Mouse (Mus musculus): ENCODE measurements at regions not wholly inside any gene's neighbourhood (a gene's known extent, or its start where the extent isn't known, plus 50 kb on each side); places are given as distances from the start of the nearest gene placed in this dataset.

DNA sequence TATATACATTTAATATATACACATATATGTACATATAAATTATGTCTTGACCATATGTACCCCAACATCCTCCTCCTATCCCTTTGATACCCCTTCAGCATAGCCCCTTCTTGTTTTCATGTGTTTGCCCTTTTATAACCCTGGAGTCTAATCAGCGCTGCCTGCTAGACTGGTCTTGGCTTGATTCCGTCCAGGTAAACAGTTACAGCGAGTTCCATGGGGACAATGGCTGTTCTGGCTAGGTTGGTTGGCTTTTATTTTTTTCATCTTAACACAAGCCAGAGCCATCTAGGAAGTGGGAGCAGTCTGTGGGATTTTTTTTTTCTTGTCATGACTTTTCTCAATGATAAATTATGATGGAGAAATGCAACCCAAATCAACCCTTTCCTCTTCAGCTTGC lies 79.6 kb upstream of the Id2 start:
- DNase-seq, result no peak

DNA sequence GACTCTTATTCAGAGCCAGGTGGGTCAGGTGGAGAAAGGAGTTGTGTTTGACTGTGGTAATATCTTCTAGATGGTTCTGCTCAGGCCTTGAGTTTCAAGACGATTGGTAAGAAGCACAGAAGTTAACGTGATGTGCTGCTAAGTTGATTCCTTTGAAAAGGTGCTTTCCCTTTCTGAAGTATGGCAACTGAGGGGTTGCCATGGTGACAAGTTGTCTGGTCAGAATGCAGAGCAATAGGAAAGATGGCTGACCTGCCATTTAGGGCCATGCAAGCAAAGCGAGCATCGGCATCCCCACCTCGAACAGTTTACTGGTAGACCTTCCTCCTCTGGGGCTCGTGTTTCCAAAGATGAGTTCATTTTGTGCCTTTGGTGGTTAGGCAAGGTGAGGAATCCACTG lies 76.1 kb upstream of the Id2 start:
- DNase-seq, result no peak

DNA sequence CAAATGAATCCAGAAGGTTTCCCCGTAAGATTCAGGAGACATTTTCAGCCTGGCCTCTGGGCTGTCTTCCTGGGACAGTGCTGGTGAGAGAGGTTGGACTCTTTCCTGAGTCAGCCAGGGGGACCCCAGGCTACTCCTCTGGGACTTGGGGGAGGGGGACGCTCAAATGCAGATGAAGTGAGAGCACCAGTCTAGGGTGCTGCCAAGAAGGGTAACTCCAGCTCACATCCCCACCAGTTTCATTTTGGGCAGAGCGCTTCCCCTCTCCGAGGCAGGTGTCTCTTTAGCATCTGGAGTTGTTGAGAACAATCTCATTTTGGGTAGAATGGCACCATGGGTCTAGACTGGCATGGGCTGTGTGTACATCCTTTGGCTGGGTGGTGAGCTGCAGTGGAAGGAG lies 75.5 kb upstream of the Id2 start:
- no peak for DNase-seq

DNA sequence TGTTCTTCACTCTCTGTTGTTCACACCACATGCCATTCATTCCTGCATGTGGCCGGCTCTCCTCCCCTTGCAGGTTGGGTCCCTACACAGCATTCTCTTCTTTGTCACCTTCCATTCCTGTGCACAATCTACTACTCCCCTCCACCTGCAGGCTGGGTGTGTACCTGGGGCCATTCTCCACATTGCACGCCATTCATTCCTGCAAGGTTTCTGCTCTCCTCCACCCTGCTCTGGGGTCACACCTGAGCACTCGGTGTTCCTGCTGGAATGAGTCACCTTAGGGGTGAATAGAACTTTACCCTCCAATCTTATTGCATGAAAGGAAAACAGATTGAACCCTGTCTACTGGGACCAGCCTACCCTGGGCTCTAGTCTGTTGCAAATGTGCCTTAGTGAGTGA lies 72.7 kb upstream of the Id2 start:
- no peak for DNase-seq

DNA sequence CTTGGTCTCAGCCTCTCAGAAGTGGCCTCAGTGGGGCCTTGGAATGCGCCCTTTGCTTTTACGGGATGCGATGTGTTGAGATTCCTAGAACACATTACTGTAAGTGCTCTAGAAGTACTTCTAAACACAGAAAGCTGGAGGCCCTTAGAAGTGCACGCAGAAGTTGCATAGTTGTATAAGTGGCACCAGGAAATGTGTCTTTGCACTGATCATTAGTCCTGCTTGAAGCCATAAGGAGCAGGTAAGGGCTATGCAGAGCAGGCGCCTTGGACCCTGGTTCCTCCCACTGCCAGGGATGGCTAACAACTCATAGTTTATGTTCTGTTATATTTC lies 71.2 kb upstream of the Id2 start:
- DNase-seq, result no peak

DNA sequence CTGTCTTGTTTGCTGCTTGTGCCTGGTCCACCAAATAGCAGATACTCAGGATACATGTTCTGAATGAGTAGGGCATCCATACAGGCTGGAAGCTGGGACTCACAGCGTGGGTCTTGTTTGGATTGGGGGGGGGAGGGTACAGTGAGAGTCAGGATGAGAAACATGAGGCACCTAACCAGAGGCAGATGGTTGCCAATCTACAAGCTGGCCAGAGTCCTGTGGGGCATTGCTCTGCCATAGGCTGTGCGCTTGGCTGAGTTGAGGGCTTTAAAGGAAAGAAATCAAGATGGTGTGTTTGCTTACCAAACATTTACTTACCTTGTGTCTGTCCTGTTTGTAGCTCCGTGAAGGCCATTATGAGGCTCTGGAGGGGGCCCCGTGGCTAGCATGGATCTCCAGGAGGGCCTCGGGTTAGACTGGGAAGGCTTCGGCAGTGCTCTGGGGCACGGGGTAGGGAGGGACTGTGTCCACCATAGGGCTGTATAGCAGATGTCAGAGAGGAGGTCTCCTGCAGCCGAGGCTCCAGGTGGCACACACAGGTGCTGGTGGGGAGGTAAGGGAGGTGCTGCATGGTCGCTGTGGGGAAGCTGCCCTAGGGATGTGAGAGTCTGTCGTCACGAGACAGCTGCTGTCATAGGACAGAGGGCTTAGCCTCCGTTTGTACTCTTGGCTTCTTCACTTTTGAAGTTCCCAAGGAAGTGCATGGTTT lies 70.7 kb upstream of the Id2 start:
- no peak for DNase-seq

DNA sequence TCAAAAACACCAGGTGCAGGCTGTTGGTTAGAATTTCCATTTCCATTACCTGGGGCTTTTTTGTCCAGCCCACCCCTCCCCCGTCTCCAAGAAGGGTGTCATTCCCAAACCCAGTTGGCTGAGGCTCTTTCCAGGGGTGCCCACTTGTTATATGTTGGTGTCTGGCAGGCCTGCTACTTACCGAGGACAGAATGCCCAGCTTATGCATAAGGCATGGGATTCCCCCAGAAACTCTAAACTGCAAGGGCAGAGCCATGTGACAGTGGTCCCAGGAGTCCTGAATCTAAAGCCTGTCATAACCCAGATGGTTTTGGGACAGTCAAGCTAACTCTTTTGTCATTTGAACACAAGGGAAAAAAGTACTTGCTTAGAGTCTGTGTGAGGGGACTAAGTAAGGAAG lies 69.6 kb upstream of the Id2 start:
- DNase-seq, result no peak

DNA sequence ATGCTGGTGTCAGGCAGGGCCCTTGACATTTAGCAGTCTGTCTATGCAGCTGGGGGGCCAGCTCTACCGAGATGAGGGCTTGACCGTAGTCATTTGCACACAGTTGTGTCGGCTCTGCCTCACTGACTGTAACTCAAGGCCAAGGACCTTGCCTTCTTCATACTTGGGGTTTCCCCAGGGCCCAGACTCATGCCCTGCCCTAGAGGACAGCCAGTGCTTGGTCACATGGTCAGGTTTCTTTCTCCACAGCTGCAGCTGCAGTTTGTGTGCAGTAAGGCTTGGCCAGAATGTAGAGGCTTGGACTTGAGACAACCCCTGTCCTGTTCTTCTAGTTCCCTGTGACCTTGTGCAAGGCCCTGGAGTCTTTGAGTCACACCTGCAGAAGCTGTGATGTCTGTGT lies 68.7 kb upstream of the Id2 start:
- DNase-seq, result no peak

DNA sequence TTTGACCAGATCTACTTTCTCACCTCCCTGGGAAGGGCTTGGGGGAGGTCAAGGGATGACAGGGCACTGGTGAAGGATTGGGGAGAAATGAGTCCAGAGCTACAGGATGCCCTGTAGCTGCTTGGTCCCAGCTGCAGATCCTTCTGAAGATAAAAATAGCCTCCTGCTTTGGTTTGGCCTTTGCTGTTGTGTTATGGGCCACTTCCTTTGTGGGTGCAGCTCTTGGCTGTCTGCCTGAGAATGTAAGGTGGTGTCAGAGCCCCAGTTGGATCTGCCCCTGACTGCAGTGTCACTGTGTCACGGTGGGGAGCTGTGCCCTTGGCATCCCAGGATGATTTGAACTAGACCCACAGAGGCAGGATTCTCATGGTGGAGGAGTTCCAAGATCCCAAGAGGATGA lies 67.8 kb upstream of the Id2 start:
- DNase-seq, result peak; percentile 31

DNA sequence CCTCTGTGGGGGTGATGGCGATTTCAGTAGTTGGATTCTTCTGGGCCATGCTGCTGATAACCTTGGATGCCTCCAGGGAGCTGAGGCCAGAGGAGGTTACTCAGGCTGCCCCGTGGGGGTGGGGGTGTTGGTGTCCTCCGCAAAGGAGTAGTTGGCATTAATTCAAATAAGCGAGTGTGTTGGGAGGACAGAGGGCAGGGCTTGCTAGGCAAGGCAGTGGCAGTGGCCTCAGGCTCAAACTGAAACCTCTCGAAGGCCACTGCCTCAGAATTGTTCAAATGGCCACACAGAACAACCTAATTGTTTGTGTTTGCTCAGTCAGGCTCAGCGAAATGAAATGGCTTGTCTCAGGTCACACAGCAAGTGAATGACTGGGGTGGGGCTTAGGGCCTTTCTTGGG lies 66.6 kb upstream of the Id2 start:
- DNase-seq, result no peak

DNA sequence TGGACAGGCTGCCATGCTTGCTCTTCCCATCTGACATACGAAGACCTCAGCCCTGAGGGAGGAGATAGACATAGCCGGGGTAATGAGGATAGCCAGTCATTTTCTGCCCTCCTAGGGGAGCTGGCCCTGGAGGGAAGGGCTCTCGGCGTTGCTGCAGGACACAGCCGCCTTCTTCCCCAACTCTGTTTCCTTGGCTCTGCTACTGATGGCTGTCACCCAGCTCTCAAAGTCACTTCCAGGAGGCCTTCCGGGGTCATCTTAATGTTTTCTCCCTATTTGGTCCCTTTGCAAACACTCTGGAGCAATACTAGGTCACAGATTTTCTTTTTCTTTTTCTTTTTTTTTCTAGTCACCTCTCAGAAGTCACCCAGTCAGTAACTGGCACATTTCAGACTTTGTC lies 65.9 kb upstream of the Id2 start:
- no peak for DNase-seq

DNA sequence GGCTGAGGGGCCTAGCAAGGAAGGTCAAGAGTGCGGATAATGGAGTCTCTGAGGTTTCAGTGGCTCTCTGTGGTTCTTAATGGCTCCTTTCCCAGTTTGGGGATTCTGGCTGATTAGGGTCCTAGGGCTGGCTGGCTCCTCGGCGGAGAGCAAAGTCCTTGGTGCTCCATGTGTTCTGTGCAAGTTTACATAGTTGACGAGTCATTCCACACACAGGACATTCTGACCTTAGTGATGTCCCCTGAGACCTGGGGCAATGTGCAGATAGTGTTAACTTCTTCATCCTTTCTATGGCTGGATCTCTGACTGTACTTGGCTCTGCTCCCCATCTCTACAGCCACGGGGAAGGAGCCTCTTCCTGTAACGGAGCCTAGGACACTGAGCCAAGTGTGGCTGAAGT lies 65.0 kb upstream of the Id2 start:
- no peak for DNase-seq

DNA sequence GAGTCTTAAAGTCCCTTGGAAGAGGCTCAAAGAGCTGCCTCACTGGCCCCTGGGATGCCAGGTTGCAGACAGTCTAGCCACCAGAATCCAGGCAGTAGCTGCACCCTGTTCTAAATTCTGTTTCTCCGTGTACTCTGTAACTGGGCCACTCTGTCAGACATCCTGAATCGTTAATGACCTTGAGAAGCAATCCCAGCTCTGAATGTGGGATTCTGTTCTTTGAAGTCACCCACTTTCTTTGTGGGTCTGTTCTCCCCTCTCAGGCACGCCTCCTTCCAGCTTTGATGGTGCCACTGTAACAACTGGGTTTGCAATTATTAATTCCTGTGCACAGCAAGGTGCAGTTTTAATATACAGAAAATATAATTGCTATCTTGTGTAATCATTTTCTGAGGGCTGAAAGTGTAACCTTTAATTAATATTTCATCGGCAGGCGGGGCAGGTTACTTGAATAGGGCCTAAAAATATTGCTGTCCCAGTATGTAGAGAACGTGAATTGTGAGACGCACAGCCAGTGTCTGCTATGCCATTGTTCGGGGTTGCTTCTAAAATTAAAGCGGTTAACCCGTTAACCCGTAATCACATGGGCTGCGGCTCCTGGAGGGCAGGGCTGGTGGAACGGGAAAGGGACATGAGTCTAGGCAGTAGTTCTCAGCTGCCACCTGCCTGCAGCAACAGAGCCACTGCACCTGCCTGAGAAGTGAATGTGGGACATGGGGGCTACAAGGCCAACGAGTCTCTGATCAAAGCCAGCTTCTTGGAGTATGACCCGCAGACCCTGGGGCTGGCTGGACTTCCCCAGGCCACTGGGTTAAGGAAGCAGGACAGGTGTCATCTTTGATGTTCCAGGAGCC lies 64.3 kb upstream of the Id2 start:
- no peak for DNase-seq

DNA sequence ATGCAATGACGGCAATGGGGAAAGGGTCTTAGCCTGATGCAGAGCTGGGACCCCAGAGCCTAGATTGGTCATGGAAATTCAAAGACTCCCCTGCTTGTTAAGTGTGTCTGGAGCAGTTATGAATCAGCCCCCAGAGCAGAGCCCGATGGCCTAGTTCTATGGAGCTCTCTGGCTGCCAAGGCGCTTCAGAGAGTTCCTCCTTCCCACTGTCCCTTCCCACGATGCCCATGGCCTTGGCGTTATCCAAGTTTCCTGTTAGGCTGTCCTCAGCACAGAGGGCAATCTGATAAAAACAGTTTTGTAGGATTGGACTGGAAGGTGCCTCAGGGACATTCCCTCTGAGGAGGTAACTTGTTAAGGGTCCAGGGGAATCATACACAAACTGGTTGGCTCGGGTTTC lies 62.2 kb upstream of the Id2 start:
- DNase-seq, result no peak

DNA sequence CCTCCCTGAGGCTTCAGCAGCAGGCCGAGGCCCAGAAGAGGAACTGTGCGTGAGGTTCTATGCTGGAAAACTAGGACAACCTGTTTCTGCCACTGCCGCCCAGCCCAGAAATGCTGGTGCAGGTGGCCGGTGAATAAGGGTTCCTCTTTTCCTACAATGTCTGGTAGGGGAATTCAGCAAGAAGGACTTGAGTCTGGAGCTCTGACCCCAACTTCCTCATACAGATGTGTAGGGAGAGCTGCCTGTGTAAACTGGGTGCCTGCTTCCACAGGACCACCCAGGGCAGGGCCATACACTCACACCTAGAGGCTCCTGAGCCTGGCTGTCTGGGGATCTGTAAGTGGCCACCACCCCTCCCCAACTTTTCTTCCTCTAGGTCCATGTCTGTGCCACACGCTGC lies 60.3 kb upstream of the Id2 start:
- no peak for DNase-seq

DNA sequence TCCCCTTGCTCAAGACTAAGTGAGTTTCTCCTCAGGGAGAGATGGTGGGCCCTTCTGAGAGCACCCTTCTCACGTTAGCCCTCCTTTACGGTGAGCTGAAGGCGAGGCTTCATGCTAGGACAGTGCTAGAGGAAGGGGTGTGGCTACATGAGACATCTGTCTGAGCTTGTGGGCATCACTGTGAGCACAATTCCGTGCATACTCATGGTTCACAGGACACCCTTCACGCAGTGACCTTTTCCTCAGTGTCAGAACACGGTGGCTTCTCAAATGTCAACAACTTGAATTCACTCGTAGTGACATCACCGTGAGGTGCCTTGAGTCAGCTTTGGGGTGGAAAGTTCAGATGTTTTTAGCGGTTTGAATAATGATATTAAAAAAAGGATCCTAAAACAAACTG lies 58.5 kb upstream of the Id2 start:
- no peak for DNase-seq

DNA sequence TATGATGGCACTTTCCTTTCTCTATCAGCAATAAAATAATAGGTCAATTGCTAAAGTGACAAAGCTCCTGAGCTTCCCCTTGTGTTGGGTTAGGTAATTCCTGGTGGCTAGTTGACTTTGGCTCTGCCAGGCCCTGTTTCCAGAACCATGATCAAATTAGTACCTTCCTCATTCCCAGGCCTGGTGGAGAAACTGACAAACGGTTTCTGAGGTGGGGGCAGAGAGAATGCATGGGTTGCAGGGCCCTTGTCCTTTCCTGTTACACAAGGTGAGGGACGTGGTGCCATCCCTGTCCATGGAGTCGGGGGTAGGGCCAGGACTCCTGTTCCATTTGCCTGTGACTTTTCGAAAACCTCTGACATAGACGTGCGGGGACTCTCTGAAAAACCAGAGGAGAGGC lies 51.2 kb upstream of the Id2 start:
- no peak for DNase-seq

Data from thymus, postnatal 14 days (tissue).